Mouse (Mus musculus): Measurements from ENCODE around the gene Hoxc11. TPM values are rescaled to one million over a fixed set of nuclear protein-coding genes. Genes with fewer than 3 reads are reported as not detected.

Hoxc11 gene
- polyA plus RNA-seq, 1 experiment, result 34.6 TPM

DNA sequence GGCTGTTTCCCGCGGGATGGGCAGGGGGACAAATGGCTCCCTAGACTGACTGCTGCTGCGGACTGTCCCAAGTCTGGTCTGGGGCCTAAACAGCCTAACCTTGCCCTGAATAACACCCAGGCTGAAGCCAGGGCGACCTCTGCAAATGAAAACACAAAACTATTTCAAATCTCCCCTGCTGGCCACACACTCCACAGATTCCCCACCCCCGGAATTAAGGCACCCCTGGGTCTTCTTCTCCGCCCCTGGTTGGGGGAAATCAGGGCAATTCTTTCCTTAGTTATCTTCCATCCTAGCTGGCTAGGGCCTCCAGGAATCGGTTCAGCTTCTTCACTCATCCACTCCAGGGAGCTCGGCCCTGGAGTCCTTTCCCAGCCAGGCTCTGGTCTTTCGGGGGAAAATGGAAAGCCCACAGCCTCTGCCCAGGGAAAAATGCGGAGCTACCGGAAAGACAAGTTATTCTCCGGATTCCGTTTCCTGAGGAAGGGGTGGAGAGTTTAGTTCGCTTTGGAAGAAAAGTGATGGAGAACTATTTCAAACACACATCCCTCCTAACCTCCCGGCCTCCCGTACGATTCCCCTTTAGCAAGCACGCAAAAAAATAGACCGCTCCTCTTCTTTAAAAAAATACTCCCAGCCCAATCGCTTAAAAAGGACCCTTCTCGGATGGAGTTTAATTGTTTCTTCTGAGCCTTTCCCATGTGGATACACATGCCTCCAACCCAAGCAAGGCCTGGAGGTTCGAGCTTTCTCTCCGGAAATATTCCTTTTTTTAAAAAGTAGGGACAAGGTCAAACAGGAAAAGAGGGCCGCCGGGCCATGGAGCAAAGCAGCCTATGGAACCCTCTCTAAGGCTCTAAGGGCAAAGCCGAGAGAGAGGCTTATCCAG, 11.0 kb downstream of the Hoxc11 start:
- H3K27me3 ChIP-seq (ENCODE audit: control insufficient read depth, insufficient read depth, insufficient read length), result no peaks in the 10 kb centered on the region
- H3K4me3 ChIP-seq (ENCODE audit: insufficient read depth, poor library complexity, severe bottlenecking), result peak overlapping the region; percentile 71

DNA sequence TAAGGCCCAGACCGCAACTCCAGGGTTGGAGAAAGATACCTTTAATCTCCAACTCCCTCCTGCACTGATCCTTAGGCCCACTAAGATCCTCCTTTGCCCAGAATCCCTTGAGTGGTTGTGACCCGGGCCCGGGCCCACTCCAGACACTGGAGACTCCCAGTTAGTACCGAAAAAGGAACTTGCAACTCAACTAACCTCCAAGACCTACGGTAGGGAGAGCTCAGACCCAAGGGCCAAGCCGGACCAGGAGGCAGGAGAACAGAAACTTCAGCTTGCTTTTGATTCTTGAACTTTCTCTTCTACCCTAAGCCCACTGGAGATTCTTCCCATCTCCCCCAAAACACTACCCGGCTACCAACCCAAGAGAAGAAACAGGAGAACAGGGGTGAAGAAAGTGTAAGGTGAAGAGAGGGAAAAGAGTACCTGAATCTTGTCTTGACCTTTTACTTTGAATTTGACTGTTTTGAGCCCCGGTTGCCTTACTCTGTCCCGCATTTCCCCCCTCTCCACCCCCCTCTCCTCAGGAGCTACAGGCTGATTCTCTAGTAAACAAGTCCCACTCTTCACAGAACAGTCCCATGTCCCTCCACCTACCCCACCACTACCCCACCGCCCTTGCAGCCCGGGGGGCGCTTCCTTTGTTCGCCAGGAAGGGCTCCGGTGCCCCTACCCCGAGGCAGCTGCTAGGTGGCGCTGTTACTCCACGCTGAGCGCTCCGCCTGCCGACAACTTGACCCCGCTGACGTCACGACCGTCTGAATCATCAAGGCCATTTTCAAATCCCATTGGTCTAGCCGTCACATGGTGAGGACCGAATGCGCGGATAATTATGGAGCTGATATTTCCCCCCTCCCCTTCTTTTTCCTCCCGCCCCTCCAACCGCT, 11.9 kb downstream of the Hoxc11 start:
- Histone ChIP-seq H3ac (ENCODE audit: control insufficient read depth, insufficient read length, low read depth) (peak overlapping the region; percentile 61), H3K36me3 (ENCODE audit: control insufficient read depth, insufficient read depth) (no peaks in the 10 kb centered on the region), H3K27me3 (ENCODE audit: control insufficient read depth, insufficient read depth, insufficient read length) (no peaks in the 10 kb centered on the region), H3K79me3 (ENCODE audit: low read depth) (peaks cover 80% of the 10 kb centered on the region), H3K4me3 (ENCODE audit: insufficient read depth, poor library complexity, severe bottlenecking) (peak overlapping the region; percentile 71), H3K79me2 (ENCODE audit: control insufficient read depth, insufficient read depth) (peaks cover 99% of the 10 kb centered on the region)
- TF ChIP-seq MYOD1 (IDR thresholded peaks at IDR 0.05; ENCODE audit: control insufficient read depth, insufficient read length, low read depth) (no peak), MAX (IDR thresholded peaks at IDR 0.05) (peak; percentile 83), MYOG (IDR thresholded peaks at IDR 0.05; ENCODE audit: control insufficient read depth, extremely low read depth, insufficient read length) (no peak), USF1 (IDR thresholded peaks at IDR 0.05; ENCODE audit: low read depth) (peak; percentile 95), CEBPB (IDR thresholded peaks at IDR 0.05; ENCODE audit: low read depth) (no peak), CTCF (IDR thresholded peaks at IDR 0.05; ENCODE audit: control insufficient read depth, insufficient read depth, insufficient read length) (peak; percentile 100), FOSL1 (IDR thresholded peaks at IDR 0.05; ENCODE audit: insufficient read depth, low read length, poor library complexity, severe bottlenecking) (no peak)

More for the DNA sequence above, 11.0 kb downstream of the Hoxc11 start:
- H3K79me2 ChIP-seq (ENCODE audit: control insufficient read depth, insufficient read depth), result peaks cover 99% of the 10 kb centered on the region
- TF ChIP-seq FOSL1 (IDR thresholded peaks at IDR 0.05; ENCODE audit: insufficient read depth, low read length, poor library complexity, severe bottlenecking) (no peak), CEBPB (IDR thresholded peaks at IDR 0.05; ENCODE audit: low read depth) (no peak), MAX (IDR thresholded peaks at IDR 0.05) (no peak), USF1 (IDR thresholded peaks at IDR 0.05; ENCODE audit: low read depth) (no peak), MYOG (IDR thresholded peaks at IDR 0.05; ENCODE audit: control insufficient read depth, extremely low read depth, insufficient read length) (no peak), CTCF (IDR thresholded peaks at IDR 0.05; ENCODE audit: control insufficient read depth, insufficient read depth, insufficient read length) (no peak), MYOD1 (IDR thresholded peaks at IDR 0.05; ENCODE audit: control insufficient read depth, insufficient read length, low read depth) (no peak)
- no peaks in the 10 kb centered on the region for H3K36me3 ChIP-seq (ENCODE audit: control insufficient read depth, insufficient read depth)
- peaks cover 76% of the 10 kb centered on the region for H3K79me3 ChIP-seq (ENCODE audit: low read depth)
- peak overlapping the region; percentile 61 for H3ac ChIP-seq (ENCODE audit: control insufficient read depth, insufficient read length, low read depth)

DNA sequence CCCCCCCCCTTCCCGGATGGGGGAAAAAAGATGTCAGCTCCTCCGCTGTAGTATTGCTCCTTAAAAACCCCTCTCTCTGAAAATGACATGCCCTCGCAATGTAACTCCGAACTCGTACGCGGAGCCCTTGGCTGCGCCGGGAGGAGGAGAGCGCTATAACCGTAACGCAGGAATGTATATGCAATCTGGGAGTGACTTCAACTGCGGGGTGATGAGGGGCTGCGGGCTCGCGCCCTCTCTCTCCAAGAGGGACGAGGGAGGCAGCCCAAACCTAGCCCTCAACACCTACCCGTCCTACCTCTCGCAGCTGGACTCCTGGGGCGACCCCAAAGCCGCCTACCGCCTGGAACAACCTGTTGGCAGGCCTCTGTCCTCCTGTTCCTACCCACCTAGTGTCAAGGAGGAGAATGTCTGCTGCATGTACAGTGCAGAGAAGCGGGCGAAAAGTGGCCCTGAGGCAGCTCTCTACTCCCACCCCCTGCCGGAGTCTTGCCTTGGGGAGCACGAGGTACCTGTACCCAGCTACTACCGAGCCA, 12.6 kb downstream of the Hoxc11 start, which contains the start of gene Hoxc10:
Gene Hoxc10, plus strand, starts transcription at position 21 of the 536 bp plus-strand sequence.
- Histone ChIP-seq H3ac (ENCODE audit: control insufficient read depth, insufficient read length, low read depth) (peak within 1 kb of the TSS; percentile 92), H3K79me2 (ENCODE audit: control insufficient read depth, insufficient read depth) (peaks cover 99% of the 10 kb centered on the region), H3K4me3 (ENCODE audit: insufficient read depth, poor library complexity, severe bottlenecking) (peak within 1 kb of the TSS; percentile 71), H3K36me3 (ENCODE audit: control insufficient read depth, insufficient read depth) (no peaks in the 10 kb centered on the region), H3K27me3 (ENCODE audit: control insufficient read depth, insufficient read depth, insufficient read length) (no peaks in the 10 kb centered on the region), H3K79me3 (ENCODE audit: low read depth) (peaks cover 80% of the 10 kb centered on the region)
- TF ChIP-seq MAX (IDR thresholded peaks at IDR 0.05) (peak; percentile 37), CEBPB (IDR thresholded peaks at IDR 0.05; ENCODE audit: low read depth) (no peak)

DNA sequence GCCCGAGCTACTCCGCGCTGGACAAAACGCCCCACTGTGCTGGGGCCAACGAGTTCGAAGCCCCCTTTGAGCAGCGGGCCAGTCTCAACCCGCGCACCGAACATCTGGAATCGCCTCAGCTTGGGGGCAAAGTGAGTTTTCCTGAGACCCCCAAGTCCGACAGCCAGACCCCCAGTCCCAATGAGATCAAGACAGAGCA, 13.0 kb downstream of the Hoxc11 start, which contains the start of gene Hoxc5:
Gene Hoxc5, plus strand, starts transcription at position 132 of the 199 bp plus-strand sequence.
- H3K36me3 ChIP-seq (ENCODE audit: control insufficient read depth, insufficient read depth), result peaks cover 3% of the 10 kb centered on the region
- peaks cover 99% of the 10 kb centered on the region for H3K79me2 ChIP-seq (ENCODE audit: control insufficient read depth, insufficient read depth)
- H3ac ChIP-seq (ENCODE audit: control insufficient read depth, insufficient read length, low read depth), result peak within 1 kb of the TSS; percentile 92
- TF ChIP-seq MYOG (IDR thresholded peaks at IDR 0.05; ENCODE audit: control insufficient read depth, extremely low read depth, insufficient read length), result no peak
- TF ChIP-seq MYOD1 (IDR thresholded peaks at IDR 0.05; ENCODE audit: control insufficient read depth, insufficient read length, low read depth), result no peak
- no peak for TF ChIP-seq CEBPB (IDR thresholded peaks at IDR 0.05; ENCODE audit: low read depth)
- TF ChIP-seq CTCF (IDR thresholded peaks at IDR 0.05; ENCODE audit: control insufficient read depth, insufficient read depth, insufficient read length), result no peak
- no peak for TF ChIP-seq USF1 (IDR thresholded peaks at IDR 0.05; ENCODE audit: low read depth)
- no peak for TF ChIP-seq MAX (IDR thresholded peaks at IDR 0.05)
- TF ChIP-seq FOSL1 (IDR thresholded peaks at IDR 0.05; ENCODE audit: insufficient read depth, low read length, poor library complexity, severe bottlenecking), result no peak
- peak within 1 kb of the TSS; percentile 71 for H3K4me3 ChIP-seq (ENCODE audit: insufficient read depth, poor library complexity, severe bottlenecking)
- no peaks in the 10 kb centered on the region for H3K27me3 ChIP-seq (ENCODE audit: control insufficient read depth, insufficient read depth, insufficient read length)
- H3K79me3 ChIP-seq (ENCODE audit: low read depth), result peaks cover 80% of the 10 kb centered on the region

DNA sequence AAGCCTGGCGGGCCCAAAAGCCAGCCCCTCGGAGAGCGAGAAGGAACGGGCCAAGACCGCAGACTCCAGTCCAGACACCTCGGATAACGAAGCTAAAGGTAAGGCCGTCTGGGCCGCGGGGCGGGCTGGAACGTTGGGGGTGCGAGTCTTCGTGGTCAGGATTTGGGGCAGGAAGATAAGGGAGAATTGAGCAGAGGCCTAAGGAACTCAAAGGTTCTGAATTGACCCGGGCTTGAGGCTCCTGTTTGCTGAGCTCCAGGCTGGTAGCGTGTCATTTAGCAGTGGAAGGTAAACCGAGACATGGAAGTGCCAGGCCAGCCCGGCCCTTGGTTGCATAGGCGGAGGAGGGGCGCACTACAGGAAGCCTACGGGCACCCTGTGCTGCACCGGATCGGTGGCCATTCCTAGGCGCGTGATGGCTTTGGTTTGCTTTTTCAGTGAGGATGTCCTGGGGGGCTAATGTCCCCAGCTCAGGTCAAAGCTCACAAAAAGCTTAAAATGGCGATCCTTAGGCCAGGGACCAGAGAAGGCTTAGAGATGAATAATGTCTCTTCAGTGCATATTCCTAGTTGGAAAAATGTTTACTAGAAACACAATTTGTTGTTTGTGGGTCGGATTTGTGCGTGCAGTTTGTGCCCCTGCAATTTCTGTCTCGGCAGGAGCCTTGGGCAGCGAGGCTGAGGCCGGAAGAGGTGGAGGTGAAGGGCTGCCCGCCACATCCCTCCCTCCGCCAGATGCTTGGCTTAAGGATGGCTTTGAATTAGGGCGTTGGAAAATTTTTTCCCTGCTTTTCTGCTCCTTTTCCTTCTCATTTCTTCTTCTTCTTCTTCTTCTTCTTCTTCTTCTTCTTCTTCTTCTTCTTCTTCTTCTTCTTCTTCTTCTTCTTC, 13.5 kb downstream of the Hoxc11 start:
- H3K79me2 ChIP-seq (ENCODE audit: control insufficient read depth, insufficient read depth), result peaks cover 99% of the 10 kb centered on the region
- H3K4me3 ChIP-seq (ENCODE audit: insufficient read depth, poor library complexity, severe bottlenecking), result peak overlapping the region; percentile 71
- H3K36me3 ChIP-seq (ENCODE audit: control insufficient read depth, insufficient read depth), result peaks cover 8% of the 10 kb centered on the region
- H3ac ChIP-seq (ENCODE audit: control insufficient read depth, insufficient read length, low read depth), result peak overlapping the region; percentile 92
- no peaks in the 10 kb centered on the region for H3K27me3 ChIP-seq (ENCODE audit: control insufficient read depth, insufficient read depth, insufficient read length)
- H3K79me3 ChIP-seq (ENCODE audit: low read depth), result peaks cover 81% of the 10 kb centered on the region
- TF ChIP-seq MAX (IDR thresholded peaks at IDR 0.05) (no peak), CEBPB (IDR thresholded peaks at IDR 0.05; ENCODE audit: low read depth) (no peak)
